Mouse (Mus musculus) G1E (cell line): ENCODE results near the gene Jam3. TPM values are rescaled to one million over a fixed set of nuclear protein-coding genes. Genes with fewer than 3 reads are reported as not detected.
"Not testable (repeated sequence)": the region's sequence is repeated elsewhere in the genome, so short reads cannot be mapped to it uniquely, and the experiment has no call there.

ENCODE experiments used
- ATAC-seq: 2 replicates; pipeline ENCODE4 v1.8.0; 2016; ENCODE audit warnings: mild to moderate bottlenecking; ENCODE audit not compliant: insufficient number of reproducible peaks, poor library complexity, low FRiP score, severe bottlenecking; ENCODE audit errors: extremely low read depth
- DNase-seq: peaks from one replicate; pipeline ENCODE4 v3.0.0; 2012; ENCODE audit warnings: low spot score
- H3K27me3 ChIP-seq: 2 replicates; pipeline ENCODE4 v1.6.1; 2012; ENCODE audit warnings: mild to moderate bottlenecking, low read length, inconsistent platforms; ENCODE audit not compliant: insufficient read depth
- H3K36me3 ChIP-seq: replicated peaks from 2 replicates; pipeline ENCODE3; 2012; ENCODE audit warnings: mild to moderate bottlenecking, inconsistent platforms
- H3K4me1 ChIP-seq: 2 replicates; pipeline ENCODE4 v1.6.1; 2012; ENCODE audit warnings: low read depth, low read length, inconsistent platforms, mixed read lengths; ENCODE audit not compliant: insufficient read depth
- H3K4me3 ChIP-seq: 2 replicates; pipeline ENCODE4 v1.5.1; 2012; ENCODE audit warnings: low read depth, mild to moderate bottlenecking, inconsistent platforms, low read length, moderate library complexity, mixed read lengths
- H3K9me3 ChIP-seq: replicated peaks from 2 replicates; pipeline ENCODE4 v1.6.1; 2012; ENCODE audit warnings: inconsistent platforms
- CTCF ChIP-seq: IDR thresholded peaks from 2 replicates; pipeline ENCODE4 v1.5.1; 2012; ENCODE audit warnings: low read depth, low read length, inconsistent platforms, mixed read lengths
- GATA1 ChIP-seq: IDR thresholded peaks from 2 replicates; pipeline ENCODE4 v1.6.1; 2012; ENCODE audit warnings: borderline replicate concordance, low read length, inconsistent platforms, mixed read lengths
- GATA2 ChIP-seq: IDR thresholded peaks from 2 replicates; pipeline ENCODE4 v1.6.1; 2012; ENCODE audit warnings: low read depth, low read length, inconsistent platforms, borderline replicate concordance
- POLR2AphosphoS5 ChIP-seq: IDR thresholded peaks from 2 replicates; pipeline ENCODE4 v1.6.1; 2012; ENCODE audit warnings: low read depth, low read length, inconsistent platforms; ENCODE audit not compliant: insufficient replicate concordance
- TAL1 ChIP-seq: conservative IDR thresholded peaks from 2 replicates; pipeline ENCODE4 v1.6.1; 2012; ENCODE audit warnings: low read depth, low read length, inconsistent platforms, mixed read lengths
- polyA plus RNA-seq: library from polyadenylated mRNA; stranded (reverse); fragments of >175 nt; gene quantifications from 2 replicates; pipeline ENCODE4 v1.2.3, GENCODE M21; 2012
- total RNA-seq, 2 experiments: library from RNA; stranded (forward) in 1 of 2; stranded (reverse) in 1 of 2; fragments of 200-1000 nt in 1 of 2; fragments of >200 nt in 1 of 2; fragmentation: Nextera tagmentation in 1 of 2; gene quantifications; 2 replicates each; pipeline ENCODE4 v1.2.3; 2014 to 2017

Jam3 gene
- total and polyA plus RNA-seq, 3 experiments: not detected

DNA sequence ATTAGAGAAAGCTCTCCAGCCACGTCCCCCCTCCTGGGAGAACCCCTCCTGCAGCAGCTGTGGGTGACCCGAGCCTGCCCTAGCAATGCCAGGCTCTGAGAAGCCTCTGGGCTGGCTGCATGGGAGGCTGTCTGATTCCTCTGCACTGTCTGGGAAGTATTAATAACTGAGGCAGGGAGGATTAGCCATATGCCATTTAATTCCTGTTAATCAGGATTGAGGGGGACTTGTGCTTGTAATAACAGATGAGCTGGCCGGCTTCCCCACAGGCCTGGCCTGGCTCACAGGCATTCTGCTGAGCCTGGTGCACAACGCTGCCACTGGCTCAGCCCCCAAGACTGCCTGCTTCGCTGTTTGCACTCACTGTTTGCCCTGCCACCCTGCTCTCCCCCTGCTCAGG lies 18.9 kb upstream of the Jam3 start:
- Histone ChIP-seq H3K4me1 (no peaks in the 10 kb centered on the region), H3K36me3 (no peaks in the 10 kb centered on the region), H3K27me3 (no peaks in the 10 kb centered on the region), H3K4me3 (no peak overlapping the region), H3K9me3 (no peaks in the 10 kb centered on the region)
- ATAC-seq (no peak), DNase-seq (no peak)
- TF ChIP-seq CTCF: no peak
- TF ChIP-seq GATA2: no peak
- no peak for TF ChIP-seq GATA1
- no peak for TF ChIP-seq POLR2AphosphoS5
- no peak for TF ChIP-seq TAL1

DNA sequence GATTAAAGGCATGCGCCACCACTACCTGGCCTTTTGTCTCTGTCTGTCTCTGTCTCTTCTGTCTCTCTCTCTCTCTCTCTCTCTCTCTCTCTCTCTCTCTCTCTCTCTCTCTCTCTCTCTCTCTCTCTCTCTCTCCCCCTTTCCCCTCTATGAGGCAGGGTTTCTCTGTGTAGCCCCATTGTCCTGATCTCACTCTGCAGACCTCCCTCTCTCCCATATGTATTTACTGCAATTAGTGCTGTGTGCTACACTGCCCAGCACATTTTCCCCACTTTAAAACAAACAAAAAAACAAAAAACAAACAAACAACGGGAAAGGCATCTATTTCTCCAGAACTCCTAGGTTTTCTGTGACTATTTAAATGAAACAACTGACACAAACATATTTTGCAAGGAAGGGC lies 18.4 kb upstream of the Jam3 start:
- H3K27me3 ChIP-seq: no peaks in the 10 kb centered on the region
- DNase-seq (no peak), ATAC-seq (no peak)
- no peak overlapping the region for H3K4me3 ChIP-seq
- H3K9me3 ChIP-seq: no peaks in the 10 kb centered on the region
- no peaks in the 10 kb centered on the region for H3K4me1 ChIP-seq
- H3K36me3 ChIP-seq: no peaks in the 10 kb centered on the region
- TF ChIP-seq GATA2 (no peak), GATA1 (no peak), TAL1 (no peak), CTCF (no peak), POLR2AphosphoS5 (no peak)

DNA sequence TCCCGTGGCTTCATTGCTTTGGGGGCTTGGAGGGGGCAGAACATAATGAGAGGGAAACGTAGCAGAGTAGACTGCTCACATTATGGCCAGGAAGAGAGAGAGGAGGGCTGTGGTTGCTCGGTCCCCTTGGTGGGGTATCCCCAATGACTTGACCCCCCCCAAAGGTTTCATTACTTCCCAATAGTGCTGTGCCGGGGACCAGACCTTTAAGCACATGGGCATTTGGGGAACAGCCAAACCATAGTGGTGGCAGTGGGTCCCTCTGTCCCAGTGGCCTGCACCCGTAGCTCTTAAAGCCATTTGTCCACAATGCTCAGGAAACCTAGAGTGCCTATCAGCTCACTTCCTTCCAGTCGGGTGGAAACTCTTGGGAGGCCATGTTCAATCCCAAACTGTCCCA lies 17.6 kb upstream of the Jam3 start:
- no peaks in the 10 kb centered on the region for H3K4me1 ChIP-seq
- ATAC-seq: no peak
- no peak overlapping the region for H3K4me3 ChIP-seq
- no peak for TF ChIP-seq GATA1
- TF ChIP-seq POLR2AphosphoS5: no peak
- TF ChIP-seq TAL1: no peak
- TF ChIP-seq CTCF: no peak
- TF ChIP-seq GATA2: no peak
- H3K27me3 ChIP-seq: no peaks in the 10 kb centered on the region
- H3K9me3 ChIP-seq: no peaks in the 10 kb centered on the region
- DNase-seq: no peak
- no peaks in the 10 kb centered on the region for H3K36me3 ChIP-seq

DNA sequence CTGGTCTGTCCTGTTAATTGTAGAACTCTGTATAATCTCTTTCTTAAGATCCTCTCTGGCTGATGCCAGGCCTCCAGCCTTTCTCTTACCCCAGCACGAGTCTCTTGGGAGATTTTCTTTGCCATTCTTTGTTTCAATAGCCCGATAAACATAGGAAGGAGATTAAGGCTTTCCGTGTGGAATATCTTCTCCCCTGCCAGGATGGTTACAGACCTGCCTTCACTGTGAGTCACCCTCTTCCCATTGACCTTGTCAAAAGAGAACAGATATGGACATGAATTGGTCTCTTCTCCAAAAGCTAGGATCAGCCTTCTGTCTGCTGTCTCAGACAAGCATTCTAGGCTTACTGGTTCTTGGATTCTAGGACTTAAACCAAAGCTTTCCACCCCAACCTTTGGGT lies 15.5 kb upstream of the Jam3 start:
- no peaks in the 10 kb centered on the region for H3K9me3 ChIP-seq
- TF ChIP-seq GATA1 (no peak), TAL1 (no peak), POLR2AphosphoS5 (no peak), CTCF (no peak), GATA2 (no peak)
- no peak for DNase-seq
- no peak overlapping the region for H3K4me3 ChIP-seq
- no peak for ATAC-seq
- H3K36me3 ChIP-seq: no peaks in the 10 kb centered on the region
- no peaks in the 10 kb centered on the region for H3K4me1 ChIP-seq
- H3K27me3 ChIP-seq: no peaks in the 10 kb centered on the region

DNA sequence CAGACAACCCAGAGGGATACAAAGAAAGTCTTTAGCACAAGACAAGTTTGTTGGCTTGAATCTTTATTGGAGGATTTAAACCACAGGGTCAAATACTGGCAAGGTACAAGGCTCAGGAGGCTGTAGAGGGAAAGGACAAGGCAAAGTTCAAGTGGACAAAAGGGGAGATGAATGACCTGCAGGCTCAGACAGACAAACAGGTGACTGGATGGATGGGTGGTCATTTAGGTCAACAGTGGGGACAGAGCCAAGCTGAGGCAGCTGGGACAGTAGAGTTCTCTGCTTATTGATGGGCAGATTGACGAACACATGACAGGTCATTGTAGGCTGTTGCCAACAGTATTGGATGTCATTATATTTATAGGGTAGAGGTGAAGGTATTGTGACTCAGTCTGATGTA lies 11.8 kb upstream of the Jam3 start:
- DNase-seq: no peak
- no peak for TF ChIP-seq CTCF
- TF ChIP-seq POLR2AphosphoS5: no peak
- no peak for TF ChIP-seq GATA1
- TF ChIP-seq GATA2: no peak
- no peak for TF ChIP-seq TAL1
- no peak for ATAC-seq
- Histone ChIP-seq H3K27me3 (no peaks in the 10 kb centered on the region), H3K4me1 (no peaks in the 10 kb centered on the region), H3K4me3 (no peak overlapping the region), H3K9me3 (no peaks in the 10 kb centered on the region), H3K36me3 (no peaks in the 10 kb centered on the region)

DNA sequence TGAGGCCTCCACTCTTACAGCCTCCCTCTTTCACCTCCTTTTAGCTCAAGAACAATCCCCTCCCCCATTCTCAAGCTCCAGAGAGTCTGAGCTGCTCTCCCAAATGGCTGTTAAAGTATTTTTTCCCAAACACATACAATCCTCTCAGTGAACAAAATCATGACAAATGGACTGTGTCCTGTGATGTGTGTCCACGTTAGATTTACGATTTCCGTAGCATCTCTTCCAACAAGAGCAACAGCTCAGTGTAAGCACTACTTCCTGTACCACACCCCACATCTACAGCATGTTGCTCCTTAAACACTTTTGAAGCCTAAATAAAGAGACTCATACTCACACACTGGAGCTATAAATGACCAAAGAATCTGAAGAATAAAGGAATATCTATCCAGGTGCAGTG lies 10.4 kb upstream of the Jam3 start:
- Histone ChIP-seq H3K36me3 (no peaks in the 10 kb centered on the region), H3K4me3 (no peak overlapping the region), H3K27me3 (no peaks in the 10 kb centered on the region), H3K9me3 (no peaks in the 10 kb centered on the region), H3K4me1 (no peaks in the 10 kb centered on the region)
- no peak for TF ChIP-seq CTCF
- no peak for TF ChIP-seq POLR2AphosphoS5
- TF ChIP-seq GATA1: no peak
- TF ChIP-seq TAL1: no peak
- TF ChIP-seq GATA2: no peak
- DNase-seq (no peak), ATAC-seq (no peak)

DNA sequence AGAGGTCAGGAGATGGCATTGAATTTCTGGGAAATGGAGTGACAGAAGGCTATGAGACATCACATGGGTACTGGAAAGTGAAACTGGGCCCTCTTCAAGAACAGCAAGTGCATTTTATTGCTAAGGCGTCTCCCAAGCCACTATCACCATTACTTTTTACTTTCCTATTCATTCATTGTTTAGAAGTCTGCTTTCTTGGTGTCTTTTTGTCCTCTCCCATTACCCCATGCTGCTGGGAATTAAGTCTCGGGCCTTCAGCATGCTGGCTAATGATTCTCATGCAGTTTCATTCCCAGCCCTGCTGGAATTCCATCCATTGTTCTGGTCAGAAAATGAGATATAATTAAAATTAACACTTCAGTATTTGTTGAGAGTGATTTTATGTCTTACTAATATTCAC lies 9.7 kb upstream of the Jam3 start:
- H3K4me3 ChIP-seq: no peak overlapping the region
- H3K36me3 ChIP-seq: no peaks in the 10 kb centered on the region
- H3K4me1 ChIP-seq: no peaks in the 10 kb centered on the region
- no peak for TF ChIP-seq POLR2AphosphoS5
- TF ChIP-seq GATA2: no peak
- TF ChIP-seq GATA1: no peak
- TF ChIP-seq TAL1: no peak
- no peak for TF ChIP-seq CTCF
- H3K27me3 ChIP-seq: no peaks in the 10 kb centered on the region
- ATAC-seq (no peak), DNase-seq (no peak)
- H3K9me3 ChIP-seq: no peaks in the 10 kb centered on the region

DNA sequence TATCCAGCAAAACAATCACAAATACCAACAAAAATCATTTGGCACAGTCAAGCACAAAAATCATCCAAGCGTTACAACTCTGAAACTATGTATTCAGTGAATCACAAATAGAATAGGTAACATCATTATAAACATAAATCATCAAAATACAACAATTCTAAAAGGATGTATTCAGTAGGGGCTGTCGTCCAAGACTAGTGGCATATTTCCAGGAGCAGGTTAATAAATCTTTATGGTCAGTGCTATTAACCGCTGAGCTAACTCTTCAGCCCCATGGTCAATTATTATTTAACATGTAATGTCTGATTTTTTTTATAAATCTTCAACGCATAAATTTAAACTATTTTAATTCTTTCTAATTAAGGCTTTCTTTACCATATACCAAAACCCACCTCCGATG lies 8.4 kb upstream of the Jam3 start:
- not testable (repeated sequence) for ATAC-seq, H3K27me3 ChIP-seq, H3K9me3 ChIP-seq, H3K4me1 ChIP-seq, H3K4me3 ChIP-seq, H3K36me3 ChIP-seq, DNase-seq
